Mouse (Mus musculus) c-Kit-positive CD71-positive TER-119-positive erythroid progenitor cells, embryonic 14.5 days (primary cell): ENCODE measurements around the gene Ankrd28.
"Not testable (repeated sequence)": the region's sequence is repeated elsewhere in the genome, so short reads cannot be mapped to it uniquely, and the experiment has no call there.

ENCODE experiments used
- DNase-seq: peaks from one replicate; pipeline ENCODE4 v3.0.0-alpha.2; 2013; ENCODE audit warnings: low spot score

Ankrd28 gene

GRCm38 (mm10) chr14:31793979-31794775 lies 36.3 kb downstream of the Ankrd28 start:
- DNase-seq = no peak

GRCm38 (mm10) chr14:31790797-31791196 lies 39.7 kb downstream of the Ankrd28 start:
- DNase-seq = no peak

GRCm38 (mm10) chr14:31786906-31787305 lies 43.5 kb downstream of the Ankrd28 start:
- DNase-seq = no peak

- DNase-seq = peak; percentile 68
Measured at GRCm38 (mm10) chr14:31785681-31786080, 44.8 kb downstream of the Ankrd28 start.

GRCm38 (mm10) chr14:31784975-31785374 lies 45.5 kb downstream of the Ankrd28 start:
- DNase-seq = no peak

- peak; percentile 54 for DNase-seq
Measured at GRCm38 (mm10) chr14:31781309-31782049, 49.0 kb downstream of the Ankrd28 start.

GRCm38 (mm10) chr14:31780412-31781233 lies 49.8 kb downstream of the Ankrd28 start:
- DNase-seq = no peak

GRCm38 (mm10) chr14:31773518-31773917 lies 56.9 kb downstream of the Ankrd28 start:
- no peak for DNase-seq

- no peak for DNase-seq
Measured at GRCm38 (mm10) chr14:31772251-31772650, 58.2 kb downstream of the Ankrd28 start.

GRCm38 (mm10) chr14:31768531-31768930 lies 61.9 kb downstream of the Ankrd28 start:
- DNase-seq = no peak

GRCm38 (mm10) chr14:31764083-31764482 lies 66.4 kb downstream of the Ankrd28 start:
- DNase-seq = no peak

- no peak for DNase-seq
Measured at GRCm38 (mm10) chr14:31761727-31762126, 68.7 kb downstream of the Ankrd28 start.

- DNase-seq = no peak
Measured at GRCm38 (mm10) chr14:31759195-31759594, 71.3 kb downstream of the Ankrd28 start.

- DNase-seq = not testable (repeated sequence)
Measured at GRCm38 (mm10) chr14:31758410-31758809, 72.0 kb downstream of the Ankrd28 start.

GRCm38 (mm10) chr14:31748239-31748873 lies 82.1 kb downstream of the Ankrd28 start:
- DNase-seq = no peak

GRCm38 (mm10) chr14:31742523-31742922 lies 87.9 kb downstream of the Ankrd28 start:
- no peak for DNase-seq

- no peak for DNase-seq
Measured at GRCm38 (mm10) chr14:31734811-31735210, 95.6 kb downstream of the Ankrd28 start.

GRCm38 (mm10) chr14:31727522-31727921 lies 102.9 kb downstream of the Ankrd28 start:
- DNase-seq = no peak

- no peak for DNase-seq
Measured at GRCm38 (mm10) chr14:31722746-31723145, 107.7 kb downstream of the Ankrd28 start.

- no peak for DNase-seq
Measured at GRCm38 (mm10) chr14:31721256-31721655, 109.2 kb downstream of the Ankrd28 start.

GRCm38 (mm10) chr14:31718332-31718731 lies 112.1 kb downstream of the Ankrd28 start:
- no peak for DNase-seq

- DNase-seq = no peak
Measured at GRCm38 (mm10) chr14:31717360-31717759, 113.1 kb downstream of the Ankrd28 start.
